Mouse (Mus musculus): ENCODE measurements around the gene Sarm1. TPM values are rescaled to one million over a fixed set of nuclear protein-coding genes. Genes with fewer than 3 reads are reported as not detected.
A peak's percentile ranks its signal among the peaks of the same experiment; 100 is the strongest.
"Not testable (repeated sequence)": the region's sequence is repeated elsewhere in the genome, so short reads cannot be mapped to it uniquely, and the experiment has no call there.

The Sarm1 gene
- polyA plus RNA-seq, 1 experiment from 2014 or later = 34.9 TPM

GRCm38 (mm10) chr11:78531515-78531914 is 34.0 kb upstream of the Sarm1 start:
- not testable (repeated sequence) for H3K4me2 ChIP-seq (ENCODE audit: low read length); DNase-seq (ENCODE audit: low spot score); H3K9me3 ChIP-seq (replicated peaks; ENCODE audit: control insufficient read depth, low read length); H3K27me3 ChIP-seq (replicated peaks; ENCODE audit: control insufficient read depth, insufficient read depth, low read length); ATAC-seq; H3K9ac ChIP-seq (ENCODE audit: low read length); H3K4me3 ChIP-seq (ENCODE audit: low read depth, low read length); H3K27ac ChIP-seq (ENCODE audit: low read depth, low read length); H3K4me1 ChIP-seq (ENCODE audit: control insufficient read depth, insufficient read depth, low read length)
- 95% methylated on average over 10 of the region's 10 CpGs for WGBS
- peaks cover 37% of the 10 kb centered on the region for H3K36me3 ChIP-seq (ENCODE audit: control insufficient read depth, insufficient read depth, low read length)

- H3K4me3 ChIP-seq (ENCODE audit: low read depth, low read length) = no peak overlapping the region
- no peaks in the 10 kb centered on the region for H3K27me3 ChIP-seq (replicated peaks; ENCODE audit: control insufficient read depth, insufficient read depth, low read length)
- peaks cover 7% of the 10 kb centered on the region for H3K4me1 ChIP-seq (ENCODE audit: control insufficient read depth, insufficient read depth, low read length)
- H3K36me3 ChIP-seq (ENCODE audit: control insufficient read depth, insufficient read depth, low read length) = peaks cover 41% of the 10 kb centered on the region
- DNase-seq (ENCODE audit: low spot score) = no peak
- no peaks in the 10 kb centered on the region for H3K9me3 ChIP-seq (replicated peaks; ENCODE audit: control insufficient read depth, low read length)
- no peak for ATAC-seq
- no peak overlapping the region for H3K9ac ChIP-seq (ENCODE audit: low read length)
- no peak overlapping the region for H3K4me2 ChIP-seq (ENCODE audit: low read length)
- no peak overlapping the region; the same call in 1 of the 2 replicates for H3K27ac ChIP-seq (ENCODE audit: low read depth, low read length)
- WGBS = 84% methylated on average over 6 of the region's 6 CpGs
These were observed 33.5 kb upstream of the Sarm1 start for GRCm38 (mm10) chr11:78531046-78531445.

DNA sequence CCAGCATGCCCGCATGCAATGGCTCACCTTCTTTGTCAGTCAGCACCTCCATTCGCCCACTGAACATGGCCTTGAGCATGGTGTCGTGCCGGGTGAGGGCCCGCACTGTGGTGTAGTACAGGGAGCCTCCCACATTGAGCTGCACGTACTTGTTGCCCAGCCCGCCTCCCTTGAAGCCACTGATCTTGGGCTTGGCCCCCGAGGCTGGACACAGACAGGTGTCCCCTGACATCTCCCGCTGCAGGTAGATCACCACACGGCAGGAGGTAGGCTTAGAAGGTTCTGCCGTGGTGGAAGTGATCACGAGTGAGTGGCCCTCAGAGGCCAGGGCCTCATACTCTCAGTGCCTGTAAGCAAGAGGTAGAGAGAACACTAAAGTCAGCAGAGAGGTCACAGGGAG is 32.4 kb upstream of the Sarm1 start:
- Histone ChIP-seq H3K4me2 (ENCODE audit: low read length) (no peak overlapping the region), H3K36me3 (ENCODE audit: control insufficient read depth, insufficient read depth, low read length) (peaks cover 52% of the 10 kb centered on the region), H3K27ac (ENCODE audit: low read depth, low read length) (no peak overlapping the region), H3K9me3 (replicated peaks; ENCODE audit: control insufficient read depth, low read length) (no peaks in the 10 kb centered on the region), H3K27me3 (replicated peaks; ENCODE audit: control insufficient read depth, insufficient read depth, low read length) (no peaks in the 10 kb centered on the region), H3K9ac (ENCODE audit: low read length) (no peak overlapping the region), H3K4me3 (ENCODE audit: low read depth, low read length) (no peak overlapping the region), H3K4me1 (ENCODE audit: control insufficient read depth, insufficient read depth, low read length) (peaks cover 4% of the 10 kb centered on the region)
- ATAC-seq (no peak), DNase-seq (ENCODE audit: low spot score) (no peak)
- 90% methylated on average over 12 of the region's 12 CpGs for WGBS

DNA sequence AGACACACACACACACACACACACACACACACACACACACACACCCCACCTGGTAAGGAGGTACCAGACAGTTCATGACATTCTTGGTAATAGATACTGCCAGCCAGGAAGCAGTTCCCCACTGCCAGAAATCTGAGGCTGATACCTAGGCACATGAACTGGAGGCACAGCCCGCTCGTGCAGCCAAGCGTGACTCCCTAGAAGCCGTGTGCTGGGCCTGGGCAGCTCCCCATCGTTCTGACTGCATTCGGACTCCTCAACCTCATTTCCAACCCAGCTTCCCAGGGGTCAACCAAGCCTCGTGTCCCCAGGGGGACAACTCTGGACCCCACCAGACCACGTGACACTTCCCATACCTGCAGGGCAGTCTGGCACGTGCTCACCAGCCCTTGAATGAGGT is 31.2 kb upstream of the Sarm1 start:
- Histone ChIP-seq H3K36me3 (ENCODE audit: control insufficient read depth, insufficient read depth, low read length) (peaks cover 65% of the 10 kb centered on the region), H3K4me2 (ENCODE audit: low read length) (no peak overlapping the region), H3K4me3 (ENCODE audit: low read depth, low read length) (no peak overlapping the region), H3K9ac (ENCODE audit: low read length) (no peak overlapping the region), H3K27me3 (replicated peaks; ENCODE audit: control insufficient read depth, insufficient read depth, low read length) (no peaks in the 10 kb centered on the region), H3K9me3 (replicated peaks; ENCODE audit: control insufficient read depth, low read length) (no peaks in the 10 kb centered on the region), H3K4me1 (ENCODE audit: control insufficient read depth, insufficient read depth, low read length) (no peaks in the 10 kb centered on the region), H3K27ac (ENCODE audit: low read depth, low read length) (no peak overlapping the region)
- no peak for ATAC-seq
- 83% methylated on average over 9 of the region's 9 CpGs for WGBS
- DNase-seq (ENCODE audit: low spot score) = no peak

- peaks cover 98% of the 10 kb centered on the region for H3K36me3 ChIP-seq (ENCODE audit: control insufficient read depth, insufficient read depth, low read length)
- 58% methylated on average over 2 of the region's 2 CpGs for WGBS
- DNase-seq (ENCODE audit: low spot score) = peak; percentile 50
These were observed 27.3 kb upstream of the Sarm1 start for GRCm38 (mm10) chr11:78524838-78525237.

GRCm38 (mm10) chr11:78523241-78523955 is 25.8 kb upstream of the Sarm1 start:
- Histone ChIP-seq H3K9ac (ENCODE audit: low read length) (no peak overlapping the region), H3K4me1 (ENCODE audit: control insufficient read depth, insufficient read depth, low read length) (no peaks in the 10 kb centered on the region), H3K4me2 (ENCODE audit: low read length) (no peak overlapping the region), H3K36me3 (ENCODE audit: control insufficient read depth, insufficient read depth, low read length) (peaks cover 99% of the 10 kb centered on the region), H3K9me3 (replicated peaks; ENCODE audit: control insufficient read depth, low read length) (no peaks in the 10 kb centered on the region), H3K27me3 (replicated peaks; ENCODE audit: control insufficient read depth, insufficient read depth, low read length) (no peaks in the 10 kb centered on the region), H3K27ac (ENCODE audit: low read depth, low read length) (no peak overlapping the region), H3K4me3 (ENCODE audit: low read depth, low read length) (no peak overlapping the region)
- ATAC-seq (no peak), DNase-seq (ENCODE audit: low spot score) (no peak)
- 84% methylated on average over 9 of the region's 9 CpGs for whole genome bisulfite sequencing

More at GRCm38 (mm10) chr11:78524838-78525237, 27.3 kb upstream of the Sarm1 start:
- Histone ChIP-seq H3K4me1 (ENCODE audit: control insufficient read depth, insufficient read depth, low read length) (no peaks in the 10 kb centered on the region), H3K9me3 (replicated peaks; ENCODE audit: control insufficient read depth, low read length) (no peaks in the 10 kb centered on the region), H3K27ac (ENCODE audit: low read depth, low read length) (no peak overlapping the region), H3K27me3 (replicated peaks; ENCODE audit: control insufficient read depth, insufficient read depth, low read length) (no peaks in the 10 kb centered on the region), H3K4me3 (ENCODE audit: low read depth, low read length) (no peak overlapping the region), H3K9ac (ENCODE audit: low read length) (no peak overlapping the region), H3K4me2 (ENCODE audit: low read length) (no peak overlapping the region)
- no peak for ATAC-seq

DNA sequence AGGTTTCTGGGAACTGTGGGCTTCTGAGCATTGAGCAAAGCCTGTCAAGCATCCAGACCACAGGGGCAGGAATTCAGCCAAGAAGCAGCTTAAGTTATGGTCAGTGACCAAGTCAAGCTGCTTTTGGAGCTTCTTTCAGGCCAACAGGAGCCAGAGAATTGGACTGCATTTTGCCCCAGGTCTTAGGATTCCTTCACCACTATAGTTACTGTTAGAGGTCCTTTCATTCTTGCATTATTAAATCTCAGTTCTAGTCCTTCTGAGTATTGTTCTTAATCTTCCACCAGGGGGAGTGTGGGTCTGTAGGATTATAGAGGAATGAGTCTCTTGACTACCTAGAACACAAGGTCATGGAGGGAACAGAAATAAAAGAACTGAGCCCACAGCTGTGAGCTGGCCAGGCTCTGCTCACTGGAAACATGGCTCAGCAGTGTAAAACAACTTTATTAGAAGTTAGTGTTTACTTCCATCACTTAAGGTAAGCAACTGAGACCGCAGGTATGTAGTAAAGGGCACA is 25.0 kb upstream of the Sarm1 start:
- H3K9ac ChIP-seq (ENCODE audit: low read length) = no peak overlapping the region
- no peaks in the 10 kb centered on the region for H3K4me1 ChIP-seq (ENCODE audit: control insufficient read depth, insufficient read depth, low read length)
- ATAC-seq (no peak), DNase-seq (ENCODE audit: low spot score) (peak; percentile 31)
- H3K9me3 ChIP-seq (replicated peaks; ENCODE audit: control insufficient read depth, low read length) = no peaks in the 10 kb centered on the region
- H3K36me3 ChIP-seq (ENCODE audit: control insufficient read depth, insufficient read depth, low read length) = peaks cover 100% of the 10 kb centered on the region
- no peaks in the 10 kb centered on the region for H3K27me3 ChIP-seq (replicated peaks; ENCODE audit: control insufficient read depth, insufficient read depth, low read length)
- 97% methylated on average over 1 of the region's 1 CpGs for WGBS
- no peak overlapping the region for H3K4me3 ChIP-seq (ENCODE audit: low read depth, low read length)
- no peak overlapping the region; the same call in 1 of the 2 replicates for H3K27ac ChIP-seq (ENCODE audit: low read depth, low read length)
- no peak overlapping the region for H3K4me2 ChIP-seq (ENCODE audit: low read length)

- H3K9ac ChIP-seq (ENCODE audit: low read length) = no peak overlapping the region
- no peaks in the 10 kb centered on the region for H3K27me3 ChIP-seq (replicated peaks; ENCODE audit: control insufficient read depth, insufficient read depth, low read length)
These were observed 24.3 kb upstream of the Sarm1 start for GRCm38 (mm10) chr11:78521880-78522279.

GRCm38 (mm10) chr11:78518931-78519330 is 21.4 kb upstream of the Sarm1 start:
- ATAC-seq (no peak), DNase-seq (ENCODE audit: low spot score) (no peak)
- peaks cover 90% of the 10 kb centered on the region for H3K36me3 ChIP-seq (ENCODE audit: control insufficient read depth, insufficient read depth, low read length)
- no peak overlapping the region for H3K4me3 ChIP-seq (ENCODE audit: low read depth, low read length)
- H3K4me1 ChIP-seq (ENCODE audit: control insufficient read depth, insufficient read depth, low read length) = no peaks in the 10 kb centered on the region
- H3K9me3 ChIP-seq (replicated peaks; ENCODE audit: control insufficient read depth, low read length) = no peaks in the 10 kb centered on the region
- WGBS = 86% methylated on average over 10 of the region's 10 CpGs
- H3K27ac ChIP-seq (ENCODE audit: low read depth, low read length) = no peak overlapping the region
- no peak overlapping the region for H3K4me2 ChIP-seq (ENCODE audit: low read length)
- no peak overlapping the region for H3K9ac ChIP-seq (ENCODE audit: low read length)
- no peaks in the 10 kb centered on the region for H3K27me3 ChIP-seq (replicated peaks; ENCODE audit: control insufficient read depth, insufficient read depth, low read length)

More at GRCm38 (mm10) chr11:78521880-78522279, 24.3 kb upstream of the Sarm1 start:
- H3K9me3 ChIP-seq (replicated peaks; ENCODE audit: control insufficient read depth, low read length) = no peaks in the 10 kb centered on the region
- H3K4me1 ChIP-seq (ENCODE audit: control insufficient read depth, insufficient read depth, low read length) = no peaks in the 10 kb centered on the region
- WGBS = 90% methylated on average over 3 of the region's 3 CpGs
- no peak overlapping the region for H3K4me3 ChIP-seq (ENCODE audit: low read depth, low read length)
- no peak for DNase-seq (ENCODE audit: low spot score)
- no peak for ATAC-seq
- no peak overlapping the region for H3K27ac ChIP-seq (ENCODE audit: low read depth, low read length)
- H3K4me2 ChIP-seq (ENCODE audit: low read length) = no peak overlapping the region
- peaks cover 96% of the 10 kb centered on the region for H3K36me3 ChIP-seq (ENCODE audit: control insufficient read depth, insufficient read depth, low read length)
